Mouse (Mus musculus) G1E (cell line): Measurements from ENCODE around the gene Plcb1.

Experiments used
- CTCF ChIP-seq: IDR thresholded peaks from 2 replicates; pipeline ENCODE4 v1.5.1; 2012; ENCODE audit warnings: low read depth, low read length, inconsistent platforms, mixed read lengths
- POLR2AphosphoS5 ChIP-seq: IDR thresholded peaks from 2 replicates; pipeline ENCODE4 v1.6.1; 2012; ENCODE audit warnings: low read depth, low read length, inconsistent platforms; ENCODE audit not compliant: insufficient replicate concordance

- no peak for TF ChIP-seq CTCF
- no peak for TF ChIP-seq POLR2AphosphoS5
Observed at GRCm38 (mm10) chr2:135503328-135503997, 717.6 kb downstream of the Plcb1 start.
